Mouse (Mus musculus) gastrocnemius, postnatal 14 days (tissue): ENCODE results near the gene Abcc1. TPM values are rescaled to one million over a fixed set of nuclear protein-coding genes. Genes with fewer than 3 reads are reported as not detected.

Source experiments
- DNase-seq: peaks from one replicate; pipeline ENCODE4 v3.0.0; 2021; ENCODE audit warnings: mixed read lengths
- intact Hi-C: fragments of 180-260 bp; cut with DNase I; formaldehyde crosslinking; loops from one replicate; pipeline ENCODE4 v1.15.1; 2025; ENCODE audit warnings: low total_unique reads
- total RNA-seq, 2 experiments: library from RNA; stranded (reverse); gene quantifications; 2 replicates each; pipeline ENCODE4 v1.2.3; 2021

Abcc1 gene
- total RNA-seq, 2 experiments from 2014 or later = 24.0 to 24.5 TPM

GRCm38 (mm10) chr16:14372382-14372781 is 11.0 kb downstream of the Abcc1 start:
- DNase-seq = no peak
- intact Hi-C loops = no loop called here

DNA sequence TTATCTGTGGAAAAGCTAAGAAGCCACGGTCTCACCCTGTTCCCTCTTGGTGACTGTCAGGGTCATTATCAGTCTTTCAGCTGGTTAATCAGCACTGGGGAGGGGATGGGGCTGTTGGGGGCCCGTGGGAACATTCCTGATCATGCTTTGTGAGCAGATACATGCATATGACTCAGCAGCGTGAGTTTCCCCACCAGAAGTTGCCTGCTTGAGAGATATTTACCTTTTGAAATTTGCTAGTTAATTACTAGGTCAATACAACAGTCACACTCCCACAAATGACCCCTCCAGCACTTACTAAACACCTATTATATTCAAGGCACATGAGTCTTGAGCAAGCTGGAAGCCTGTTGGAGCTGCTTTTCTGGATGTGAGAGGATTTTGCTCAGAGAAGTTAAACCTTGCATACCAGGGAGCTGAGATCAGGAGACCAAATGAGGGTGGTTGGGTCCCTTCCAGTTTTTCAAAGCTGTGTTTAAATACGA is 11.5 kb downstream of the Abcc1 start:
- intact Hi-C loops = no loop called here
- DNase-seq = no peak

DNA sequence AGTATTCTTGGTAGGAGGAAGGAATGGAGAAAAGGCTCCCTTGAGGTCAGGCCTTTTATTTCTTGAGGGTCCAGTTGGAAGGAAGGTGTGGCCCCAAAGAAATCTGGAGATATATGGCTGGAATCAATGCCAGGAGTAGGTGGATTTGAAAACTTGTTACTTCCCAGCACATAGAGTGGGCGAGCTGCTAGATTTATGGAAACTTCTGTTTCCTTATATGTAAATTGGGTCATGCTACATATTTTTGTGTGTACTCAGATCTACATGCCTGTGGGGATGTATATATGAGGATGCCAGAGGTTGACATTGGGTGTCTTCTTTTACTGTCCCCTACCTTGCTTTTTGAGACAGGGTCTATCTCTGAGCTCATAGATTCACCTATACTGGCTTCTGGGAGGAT is 14.6 kb downstream of the Abcc1 start:
- intact Hi-C loops = no loop called here
- no peak for DNase-seq

DNA sequence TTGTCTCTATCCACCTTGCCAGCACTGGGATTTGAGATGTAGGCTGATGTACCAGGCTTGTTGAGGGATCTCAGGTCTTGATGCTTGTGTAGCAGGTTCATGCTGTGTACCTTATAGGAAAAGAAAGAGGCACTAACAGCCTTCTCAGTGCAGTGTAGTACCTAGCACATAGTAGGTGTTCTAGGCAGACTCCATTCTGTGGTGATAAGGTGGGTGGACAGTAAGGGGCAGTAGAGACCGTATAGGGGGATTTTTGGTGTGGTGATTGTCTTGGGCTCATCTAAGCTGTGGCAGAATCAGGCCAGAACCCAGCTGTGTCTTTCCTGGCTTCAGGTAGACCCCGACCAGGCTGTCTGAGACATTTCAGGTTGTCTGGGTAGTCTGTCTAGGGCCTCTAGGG is 15.0 kb downstream of the Abcc1 start:
- DNase-seq = no peak
- intact Hi-C loops = no loop called here

DNA sequence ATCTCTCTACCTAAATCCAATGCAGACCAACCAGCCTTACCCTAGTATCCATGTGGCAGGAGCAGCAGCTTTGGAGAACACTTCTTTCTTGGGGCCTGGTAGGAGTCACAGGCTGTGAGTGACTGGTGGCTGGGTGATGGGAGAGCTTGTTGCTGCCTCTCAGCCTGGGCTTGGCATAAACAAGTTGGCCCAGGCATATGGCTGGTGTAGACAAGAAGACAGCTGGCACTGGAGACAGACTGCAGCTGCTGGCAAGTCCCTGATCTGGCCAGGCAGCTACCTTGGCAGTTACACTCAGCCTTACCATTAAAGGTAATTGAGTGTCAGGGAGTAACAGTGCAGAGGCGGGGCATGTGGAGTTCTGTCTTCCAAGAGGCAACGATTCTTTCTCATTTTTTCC is 16.0 kb downstream of the Abcc1 start:
- intact Hi-C loops = no loop called here

DNA sequence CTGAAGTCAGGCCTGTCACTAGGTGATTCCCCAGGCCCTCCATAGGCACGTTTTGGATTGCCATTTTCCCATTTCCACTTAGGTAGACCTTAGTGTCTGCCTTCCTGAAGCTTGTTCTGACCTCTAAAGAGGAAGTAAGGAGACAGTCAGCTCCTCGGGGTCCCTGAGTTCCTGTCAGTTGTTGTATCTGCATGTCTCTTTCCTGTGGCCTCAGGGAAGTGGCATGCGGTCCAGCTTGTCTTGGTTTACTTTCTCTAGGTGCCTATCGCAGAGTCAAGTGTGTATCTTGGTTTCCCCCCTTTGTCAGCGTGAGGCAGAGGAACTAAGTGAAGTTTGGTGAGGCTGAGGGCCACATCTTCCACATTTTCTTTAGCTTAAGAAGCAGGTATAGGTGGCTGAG is 17.3 kb downstream of the Abcc1 start:
- no peak for DNase-seq
- intact Hi-C loops = no loop called here

More for the DNA sequence above, 16.0 kb downstream of the Abcc1 start:
- DNase-seq = peak; percentile 77

DNA sequence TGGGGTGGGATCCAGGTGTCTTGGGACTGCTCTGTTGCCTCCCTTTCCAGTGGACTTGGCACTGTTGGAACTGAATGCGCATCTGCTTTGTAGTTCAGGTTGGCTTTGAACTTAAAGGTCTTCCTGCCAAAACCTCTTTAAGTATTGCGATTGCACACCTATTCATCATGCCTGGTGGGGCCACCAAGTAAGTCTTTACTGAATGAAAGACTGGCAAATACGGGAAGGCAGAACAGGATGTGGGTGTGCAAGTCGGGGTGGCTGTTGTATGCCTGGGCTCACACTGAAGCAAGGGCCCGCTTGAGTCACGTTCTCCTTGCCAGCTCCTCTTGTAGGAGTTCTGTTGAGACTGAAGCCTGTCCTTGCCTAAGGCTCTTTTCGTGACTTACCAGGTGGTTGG is 18.5 kb downstream of the Abcc1 start:
- intact Hi-C loops = no loop called here
- DNase-seq = no peak

- DNase-seq = peak; percentile 46
- intact Hi-C loops = no loop called here
Measured at GRCm38 (mm10) chr16:14381061-14381665, 19.8 kb downstream of the Abcc1 start.

GRCm38 (mm10) chr16:14399303-14399702 is 37.9 kb downstream of the Abcc1 start:
- no peak for DNase-seq
- intact Hi-C loops = no loop called here

GRCm38 (mm10) chr16:14403507-14403906 is 42.1 kb downstream of the Abcc1 start:
- no peak for DNase-seq
- intact Hi-C loops = no loop called here

GRCm38 (mm10) chr16:14405636-14406035 is 44.3 kb downstream of the Abcc1 start:
- intact Hi-C loops = no loop called here

DNA sequence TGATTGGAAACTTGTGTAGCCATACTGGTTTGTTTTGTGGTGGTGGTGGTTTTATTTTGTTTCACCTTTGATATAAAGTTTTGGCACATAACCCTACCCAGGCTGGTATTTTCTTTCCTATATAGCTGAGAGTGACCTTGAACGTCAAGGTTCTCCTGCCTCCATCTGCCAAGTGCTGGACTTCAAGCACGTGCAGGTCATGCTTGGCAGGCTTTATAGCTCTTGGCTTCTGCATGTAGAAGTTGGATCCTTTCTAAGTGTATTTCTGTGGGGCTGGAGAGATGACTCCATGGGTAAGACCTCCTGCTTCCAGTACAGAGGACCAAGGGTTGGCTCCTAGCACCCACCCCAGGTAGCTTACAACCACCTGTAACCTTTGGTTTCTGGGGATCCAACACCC is 47.8 kb downstream of the Abcc1 start:
- intact Hi-C loops = no loop called here

More at GRCm38 (mm10) chr16:14405636-14406035, 44.3 kb downstream of the Abcc1 start:
- DNase-seq = no peak

DNA sequence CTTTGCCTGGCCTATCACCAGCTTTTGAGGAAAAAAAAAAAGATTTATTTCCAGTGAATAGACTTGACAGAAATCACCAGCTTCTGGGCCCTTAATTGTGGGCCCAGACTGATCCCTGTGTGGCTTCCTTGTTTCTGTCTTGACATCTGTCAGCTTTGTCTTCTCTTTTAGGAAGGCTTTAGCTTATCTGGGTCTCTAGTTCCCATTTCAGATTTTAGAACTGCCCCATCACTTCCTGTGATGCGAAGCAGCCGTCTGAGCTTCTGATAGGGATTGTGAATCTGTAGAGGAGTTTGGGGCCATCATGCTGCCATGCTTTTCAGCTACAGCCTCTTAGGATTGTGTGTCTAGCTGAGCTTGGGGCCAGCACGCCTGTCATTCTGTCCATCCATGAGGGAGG is 48.4 kb downstream of the Abcc1 start:
- no peak for DNase-seq
- intact Hi-C loops = no loop called here

More for the DNA sequence above, 47.8 kb downstream of the Abcc1 start:
- no peak for DNase-seq

GRCm38 (mm10) chr16:14410611-14411010 is 49.3 kb downstream of the Abcc1 start:
- no peak for DNase-seq
- intact Hi-C loops = no loop called here

DNA sequence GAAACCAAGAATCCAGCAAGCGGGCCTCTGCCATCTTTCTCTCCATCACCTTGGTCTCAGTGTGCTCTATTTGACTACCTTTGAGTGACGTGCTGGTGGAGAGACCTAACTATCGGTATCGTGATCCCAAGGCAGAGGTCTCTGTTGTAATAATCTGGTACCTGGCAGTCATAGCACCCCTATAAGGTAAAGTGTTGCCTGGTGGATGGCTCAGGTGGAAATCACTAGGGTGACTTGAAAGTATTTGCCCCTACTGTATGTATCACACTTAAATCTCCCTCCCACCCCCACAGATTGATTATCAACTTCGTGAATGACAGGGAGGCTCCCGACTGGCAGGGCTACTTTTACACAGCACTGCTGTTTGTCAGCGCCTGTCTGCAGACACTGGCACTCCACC is 49.8 kb downstream of the Abcc1 start:
- intact Hi-C loops = no loop called here
- no peak for DNase-seq

- DNase-seq = no peak
- intact Hi-C loops = no loop called here
Measured at GRCm38 (mm10) chr16:14412551-14412950, 51.2 kb downstream of the Abcc1 start.

GRCm38 (mm10) chr16:14415206-14415605 is 53.8 kb downstream of the Abcc1 start:
- intact Hi-C loops = no loop called here
- DNase-seq = no peak

- intact Hi-C loops = no loop called here
- DNase-seq = no peak
Measured at GRCm38 (mm10) chr16:14416957-14417618, 55.7 kb downstream of the Abcc1 start.

GRCm38 (mm10) chr16:14420496-14421132 is 59.3 kb downstream of the Abcc1 start:
- intact Hi-C loops = no loop called here

DNA sequence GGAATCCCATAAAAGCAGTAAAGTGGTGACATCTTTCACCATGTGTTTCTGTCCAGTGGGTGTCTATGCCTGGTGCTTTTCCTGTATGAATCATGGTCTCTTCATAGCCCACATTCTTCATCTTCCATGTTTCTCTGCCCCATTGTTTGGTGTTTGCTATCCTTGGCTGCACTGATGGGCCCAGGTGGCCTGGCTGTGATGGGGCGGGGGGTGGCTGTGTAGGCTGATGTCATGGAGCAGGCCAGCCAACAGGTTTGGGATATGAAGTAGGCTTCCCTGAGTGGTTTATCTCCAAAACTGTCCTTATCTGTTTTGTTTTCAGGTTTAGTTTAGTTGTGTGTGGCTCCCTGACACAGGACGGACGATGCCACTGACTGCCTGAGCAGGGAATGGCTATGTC is 60.7 kb downstream of the Abcc1 start:
- intact Hi-C loops = no loop called here
- DNase-seq = no peak

More at GRCm38 (mm10) chr16:14420496-14421132, 59.3 kb downstream of the Abcc1 start:
- DNase-seq = no peak

- DNase-seq = no peak
- intact Hi-C loops = no loop called here
Measured at GRCm38 (mm10) chr16:14429371-14429770, 68.0 kb downstream of the Abcc1 start.
